Mouse (Mus musculus) CD4-positive helper T cell, adult 2 months (primary cell): ENCODE measurements around the gene Card6.
"Not testable (repeated sequence)": the region's sequence is repeated elsewhere in the genome, so short reads cannot be mapped to it uniquely, and the experiment has no call there.

ENCODE experiments used
- DNase-seq: peaks from one replicate; pipeline ENCODE4 v3.0.0-alpha.2; 2012; ENCODE audit warnings: low read depth, missing footprints, low spot score

Card6 gene

DNA sequence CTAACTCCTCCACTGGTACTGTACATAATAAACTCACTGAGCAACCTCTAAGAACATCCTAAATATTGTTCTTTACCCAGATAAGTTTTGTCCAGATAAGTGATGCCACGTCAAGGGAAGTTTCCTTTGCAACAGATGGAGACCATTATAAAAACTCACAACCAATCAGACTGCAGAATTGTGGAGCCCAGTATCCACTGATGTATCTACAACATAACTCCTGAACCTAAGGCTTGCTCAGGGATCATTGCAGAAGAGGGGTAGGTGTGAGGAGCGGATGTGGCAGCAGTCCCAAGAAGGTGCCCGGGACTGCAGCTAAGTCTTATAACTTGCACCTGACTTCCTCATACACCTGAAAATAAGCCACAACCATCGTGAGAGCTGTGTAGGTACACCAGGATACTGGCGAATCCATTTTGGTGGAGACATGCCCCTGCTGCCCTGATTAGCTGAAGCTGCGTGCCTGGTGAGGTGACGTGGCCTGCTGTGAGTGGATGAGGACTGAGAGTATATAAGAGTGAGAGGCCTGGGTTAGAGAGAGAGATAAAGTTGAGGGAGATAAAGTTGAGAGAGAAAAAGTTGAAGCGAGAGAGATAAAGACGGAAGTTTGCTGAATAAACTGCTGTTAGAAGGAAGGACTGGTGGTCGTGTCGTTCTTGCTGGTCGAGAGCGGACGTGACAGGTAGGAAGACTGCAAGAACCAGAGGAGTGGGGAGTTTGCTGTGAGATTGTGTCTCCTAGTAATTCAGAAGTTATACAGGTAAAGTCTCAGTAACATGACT is 22.7 kb upstream of the Card6 start:
- not testable (repeated sequence) for DNase-seq

DNA sequence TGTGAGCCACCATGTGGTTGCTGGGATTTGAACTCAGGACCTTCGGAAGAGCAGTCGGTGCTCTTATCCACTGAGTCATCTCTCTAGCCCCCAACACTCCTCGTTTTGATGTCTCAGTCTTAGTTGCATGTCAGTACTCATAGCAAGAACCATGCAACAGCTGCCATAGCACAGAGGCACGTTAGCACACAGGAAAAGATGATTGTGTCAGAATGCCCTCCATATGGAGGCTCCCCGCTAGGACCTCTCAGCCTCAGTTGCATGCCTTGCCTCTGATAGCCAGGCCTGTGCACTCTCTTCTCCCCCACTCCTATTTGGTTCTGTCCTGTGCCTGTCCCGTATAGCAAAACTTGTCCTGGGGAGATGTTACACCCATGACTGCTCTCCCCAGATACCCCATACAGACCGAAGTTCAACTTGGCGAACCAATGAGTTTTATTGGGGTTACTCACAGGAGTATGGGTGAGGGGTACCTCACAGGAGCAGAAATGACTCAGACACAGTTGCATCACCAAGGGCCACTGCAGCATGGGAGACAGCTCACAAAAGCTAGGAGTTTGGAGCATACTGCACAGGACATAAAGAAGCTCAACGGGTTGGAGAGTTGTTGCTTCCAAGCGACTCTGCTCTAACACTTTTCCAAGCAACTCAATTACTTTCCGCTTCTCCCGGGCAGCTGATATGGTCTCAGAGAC is 20.9 kb upstream of the Card6 start:
- DNase-seq: no peak

DNA sequence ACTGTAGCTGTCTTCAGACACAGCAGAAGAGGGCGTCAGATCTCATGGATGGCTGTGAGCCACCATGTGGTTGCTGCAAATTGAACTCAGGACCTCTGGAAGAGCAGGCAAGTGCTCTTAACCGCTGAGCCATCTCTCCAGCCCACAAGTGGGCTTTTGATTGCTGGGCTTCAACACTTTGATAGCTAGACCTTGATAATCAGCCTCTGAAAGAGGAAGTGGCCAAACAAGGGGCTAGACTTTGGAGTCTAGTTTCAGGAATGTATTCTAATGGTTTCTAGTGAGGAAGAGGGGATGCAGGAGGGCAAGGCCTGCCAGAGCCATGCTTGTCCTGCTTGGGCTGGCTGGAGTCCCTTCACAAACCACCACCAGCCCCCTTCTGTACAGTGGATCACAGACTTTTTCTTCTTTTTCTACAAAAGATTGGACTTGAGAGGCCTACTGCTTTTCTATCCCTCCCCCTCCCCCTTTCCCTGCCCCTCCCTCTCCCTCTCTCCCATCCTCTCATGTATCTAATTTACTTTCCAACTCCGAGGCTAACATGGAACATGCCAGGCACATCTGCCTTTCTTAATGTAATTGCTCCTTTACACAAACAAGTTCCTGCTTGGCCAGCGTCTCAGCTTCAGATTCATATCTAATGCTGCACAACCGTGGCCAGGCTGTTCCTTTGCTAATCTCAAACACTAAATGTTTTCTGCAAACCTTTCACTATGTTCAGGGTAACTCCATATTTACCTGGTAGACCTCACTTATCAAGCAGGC is 20.0 kb upstream of the Card6 start:
- no peak for DNase-seq

DNA sequence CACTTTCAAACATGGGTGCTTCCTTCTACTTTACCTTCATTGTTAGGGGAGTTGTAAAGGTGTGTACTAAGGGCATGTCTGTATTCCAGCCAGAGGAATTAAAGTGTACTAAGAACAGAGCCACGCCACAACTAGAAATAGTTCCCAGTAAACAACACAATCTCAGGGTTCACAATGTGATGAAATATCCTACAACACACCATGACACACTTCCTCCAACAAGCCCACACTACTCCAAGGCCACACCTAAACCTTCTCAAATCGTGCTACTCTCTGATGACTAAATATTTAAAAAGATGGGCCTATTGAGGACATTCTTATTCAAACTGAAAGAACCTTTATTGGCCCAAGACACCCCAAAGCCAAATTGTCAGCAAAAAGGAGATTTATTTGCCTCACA is 19.1 kb upstream of the Card6 start:
- DNase-seq: no peak

DNA sequence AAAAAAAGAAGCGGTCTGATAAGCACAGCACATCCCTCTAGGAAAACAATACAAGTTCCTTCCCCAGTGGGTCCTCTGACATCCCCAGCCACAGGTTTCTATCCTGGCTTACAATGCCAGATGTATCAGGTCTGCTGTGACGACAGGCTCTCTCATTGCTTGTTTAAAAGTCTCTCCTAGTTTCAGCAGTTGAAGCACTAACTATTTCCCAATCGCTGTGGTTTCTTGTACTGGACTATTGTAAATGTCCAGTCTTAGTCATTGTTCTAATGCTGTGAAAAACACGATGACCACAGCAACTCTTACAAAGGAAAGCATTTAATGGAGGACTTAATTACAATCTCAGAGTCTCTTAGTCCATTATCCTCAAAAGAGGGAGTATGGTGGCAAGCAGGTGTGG is 18.1 kb upstream of the Card6 start:
- no peak for DNase-seq

DNA sequence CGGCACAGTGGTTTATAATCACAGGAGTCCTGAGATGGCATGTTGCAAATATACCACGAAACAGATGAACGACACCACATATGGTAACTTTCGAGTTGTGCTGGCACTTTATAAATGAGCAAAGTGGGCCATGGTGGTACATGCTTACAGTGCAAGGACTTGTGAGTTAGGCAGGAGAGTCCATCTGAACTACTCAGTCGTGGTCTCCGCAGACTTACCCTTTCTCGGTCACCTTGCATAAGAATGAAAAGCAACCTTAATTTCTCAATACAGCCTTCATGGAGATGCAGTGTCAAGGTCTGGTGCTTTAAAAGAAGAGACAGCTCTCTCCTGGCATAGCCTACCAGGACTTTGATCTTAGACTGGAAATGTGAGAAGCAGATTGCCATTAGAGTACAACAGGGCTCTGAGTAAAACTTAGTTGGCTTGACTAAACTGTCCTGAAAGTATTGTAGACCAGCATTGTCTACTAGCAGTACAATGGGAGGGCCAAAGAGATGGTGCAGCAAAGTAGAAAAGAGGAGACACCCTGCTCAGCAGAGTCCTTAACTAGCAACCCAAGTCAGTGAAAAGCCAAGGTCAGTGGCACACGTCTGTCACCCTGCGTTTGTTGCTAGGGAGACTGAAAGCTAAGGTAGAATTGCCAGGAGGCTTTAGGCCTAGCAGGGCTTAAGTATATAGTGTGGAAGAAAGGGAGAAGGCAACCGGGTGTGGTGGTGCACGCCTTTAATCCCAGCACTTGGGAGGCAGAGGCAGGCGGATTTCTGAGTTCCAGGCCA is 13.4 kb upstream of the Card6 start:
- DNase-seq: no peak

DNA sequence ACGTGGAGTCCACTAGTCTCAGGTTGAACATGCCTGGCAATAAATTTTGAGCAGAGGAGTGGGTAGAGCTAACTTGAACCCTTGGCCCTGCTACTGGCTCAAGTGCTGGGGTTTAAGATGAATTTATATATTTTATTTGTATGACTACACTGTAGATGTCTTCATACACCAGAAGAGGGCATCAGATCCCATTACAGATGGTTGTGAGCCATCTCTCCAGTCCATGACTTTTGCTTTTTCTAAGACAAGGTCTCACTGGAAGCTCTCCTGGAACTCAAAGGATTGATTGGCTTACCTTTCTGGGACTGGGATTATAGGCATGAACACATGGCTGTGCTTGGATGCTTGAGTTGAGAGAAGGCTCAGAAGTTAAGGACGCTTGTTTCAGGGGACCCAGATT is 11.4 kb upstream of the Card6 start:
- DNase-seq: no peak

DNA sequence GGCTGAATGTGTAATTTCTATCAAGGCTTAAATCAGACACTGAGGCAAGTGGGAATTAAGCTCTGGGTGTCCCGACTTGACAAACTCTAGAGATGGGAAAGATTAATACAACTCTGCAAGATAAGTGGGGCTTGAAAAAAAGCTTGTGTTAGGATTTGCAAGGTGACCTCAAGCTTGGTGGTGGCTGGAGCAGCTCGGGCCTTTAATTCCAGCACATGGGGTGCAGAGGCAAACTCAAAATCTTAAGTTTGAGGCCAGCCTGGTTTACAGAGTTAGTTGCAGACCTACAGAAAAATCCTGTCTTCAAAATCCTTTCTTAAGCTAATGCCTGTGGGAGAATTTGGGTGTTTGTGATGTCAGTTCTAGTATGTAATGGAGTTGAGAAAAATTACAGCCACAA is 10.9 kb upstream of the Card6 start:
- no peak for DNase-seq

DNA sequence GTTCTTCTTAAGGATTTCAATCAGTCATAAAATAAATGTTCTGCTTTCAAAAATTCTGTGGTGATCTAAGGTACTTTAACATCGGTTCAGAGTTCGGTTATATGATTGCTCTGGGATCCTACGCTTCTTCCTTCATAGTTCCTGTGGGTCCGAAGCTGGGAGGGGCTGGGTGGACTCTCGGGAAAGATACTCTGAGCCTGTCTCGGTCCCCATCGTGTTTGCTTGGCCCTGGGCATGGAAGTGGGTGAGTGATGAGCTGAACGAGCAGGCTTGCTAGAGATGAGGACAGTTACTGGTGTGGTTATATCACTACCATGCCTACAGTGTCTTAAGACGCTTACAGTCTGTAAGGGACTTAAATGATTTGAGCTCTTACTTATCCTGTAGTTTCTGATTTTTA is 10.3 kb upstream of the Card6 start:
- DNase-seq: no peak

DNA sequence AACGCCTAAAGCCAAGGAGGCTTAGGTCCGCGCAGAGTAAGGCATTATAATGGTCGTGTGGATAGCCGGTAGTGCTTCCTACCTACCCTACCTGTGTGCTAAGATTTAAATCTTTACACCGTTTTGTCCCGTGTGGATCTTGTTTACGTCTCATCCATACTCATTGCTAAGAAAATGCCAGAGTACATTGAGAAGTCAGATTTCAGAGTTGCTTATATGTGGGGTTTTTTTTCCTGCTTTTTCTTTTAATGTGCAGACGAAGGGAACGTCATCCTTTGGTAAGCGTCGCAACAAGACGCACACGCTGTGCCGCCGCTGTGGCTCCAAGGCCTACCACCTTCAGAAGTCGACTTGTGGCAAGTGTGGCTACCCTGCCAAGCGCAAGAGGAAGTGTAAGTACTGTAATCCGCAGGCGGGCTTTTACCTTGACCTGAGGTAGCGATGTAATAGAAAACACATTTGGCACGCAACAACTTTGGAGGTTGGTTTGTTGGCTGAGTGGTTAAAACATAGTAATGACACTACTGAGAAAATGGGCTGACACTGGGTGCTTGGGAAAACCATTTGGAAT is 8.8 kb upstream of the Card6 start:
- DNase-seq: peak; percentile 57

DNA sequence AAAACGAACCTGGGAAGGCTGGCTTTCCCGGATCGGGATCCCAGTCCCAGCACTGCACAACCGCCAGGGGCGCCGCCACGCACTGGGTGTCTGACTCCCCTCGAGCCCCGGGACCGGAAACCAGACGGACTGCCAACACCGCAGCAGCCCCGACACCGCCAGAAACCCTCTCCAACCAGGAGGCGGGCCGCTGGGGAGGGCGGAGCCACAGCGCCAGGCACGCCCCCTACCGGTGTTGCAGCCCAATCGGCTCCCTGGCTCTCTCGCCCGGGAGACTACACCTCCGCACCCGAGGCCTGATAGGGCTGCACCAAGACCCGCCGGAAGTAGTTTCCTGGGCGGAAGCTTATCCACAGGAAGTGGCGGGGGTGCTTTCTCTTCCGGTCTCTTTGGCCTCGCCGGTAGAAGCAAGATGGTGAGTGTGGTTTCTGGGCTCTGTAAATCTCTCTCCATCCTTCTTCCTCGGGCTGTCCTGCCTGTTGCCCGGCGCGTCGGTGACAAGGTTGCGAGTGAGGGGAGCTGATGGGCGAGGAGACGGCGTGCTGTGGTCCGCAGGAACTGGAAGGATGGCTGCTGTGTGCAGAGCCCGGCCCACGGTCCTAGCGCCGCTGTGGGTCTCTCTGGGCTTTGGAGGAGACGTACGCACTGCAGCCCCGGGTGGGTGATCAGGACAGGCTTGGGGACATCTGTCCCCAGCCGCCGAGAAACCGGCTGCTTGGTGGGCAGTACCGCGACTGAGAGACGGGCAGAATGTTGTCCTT is 8.1 kb upstream of the Card6 start, which contains the start of gene Rpl37:
Gene Rpl37, plus strand, starts transcription at position 376 of the 761 bp plus-strand sequence.
- DNase-seq: peak; percentile 98

DNA sequence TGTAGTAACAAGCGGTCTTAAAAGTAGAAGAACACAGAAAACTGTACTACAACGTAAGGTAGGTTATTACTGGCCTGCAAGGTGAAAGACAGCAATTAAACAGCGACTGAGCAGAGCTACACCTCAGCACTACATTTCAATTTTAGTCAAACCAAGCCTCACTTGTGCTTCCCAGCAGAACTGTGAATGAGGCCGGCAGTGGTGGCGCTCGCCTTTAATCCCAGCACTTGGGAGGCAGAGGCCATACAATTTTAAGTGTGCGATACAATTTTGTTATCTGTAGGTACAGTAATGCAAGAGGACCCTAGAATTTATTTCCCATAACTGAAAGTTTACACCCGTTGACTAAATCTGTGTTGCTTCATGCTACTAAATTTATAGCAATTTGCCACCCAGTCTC is 6.8 kb upstream of the Card6 start:
- DNase-seq: no peak

DNA sequence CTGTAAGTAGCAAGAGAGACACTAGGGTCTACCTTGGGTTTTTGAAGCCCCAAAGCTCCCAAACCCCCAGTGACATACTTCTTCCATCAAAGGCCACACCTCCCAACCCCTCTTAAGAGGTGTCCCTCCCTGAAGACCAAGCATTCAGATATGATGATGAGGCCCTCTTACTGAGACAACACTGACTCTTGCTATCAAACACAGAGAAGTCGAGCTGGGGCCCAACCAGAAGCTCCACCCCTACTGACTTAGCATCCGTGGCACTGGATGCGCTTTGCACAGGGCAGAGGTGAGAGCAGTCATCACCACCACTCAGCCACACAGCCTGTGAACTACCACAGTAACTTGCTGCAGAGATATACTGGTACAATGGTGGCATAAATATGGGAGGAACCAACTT is 4.3 kb upstream of the Card6 start:
- DNase-seq: no peak

DNA sequence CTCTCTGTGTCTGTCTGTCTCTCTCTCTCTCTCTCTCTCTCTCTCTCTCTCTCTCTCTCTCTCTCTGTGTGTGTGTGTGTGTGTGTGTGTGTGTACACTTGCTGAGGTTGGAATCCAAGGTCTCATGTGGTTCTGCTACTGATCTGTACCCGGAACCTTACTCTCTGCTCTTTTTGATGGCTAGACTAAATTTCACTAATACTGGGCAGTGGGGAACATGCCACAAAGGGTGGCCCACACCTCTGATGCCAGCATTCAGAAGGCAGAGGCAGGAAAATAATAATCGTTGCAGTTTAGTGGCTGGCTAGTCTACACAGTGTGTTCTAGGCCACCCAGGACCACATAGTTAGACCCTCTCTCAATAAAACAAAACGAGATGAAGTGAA is 309 bp upstream of the Card6 start:
- DNase-seq: no peak

DNA sequence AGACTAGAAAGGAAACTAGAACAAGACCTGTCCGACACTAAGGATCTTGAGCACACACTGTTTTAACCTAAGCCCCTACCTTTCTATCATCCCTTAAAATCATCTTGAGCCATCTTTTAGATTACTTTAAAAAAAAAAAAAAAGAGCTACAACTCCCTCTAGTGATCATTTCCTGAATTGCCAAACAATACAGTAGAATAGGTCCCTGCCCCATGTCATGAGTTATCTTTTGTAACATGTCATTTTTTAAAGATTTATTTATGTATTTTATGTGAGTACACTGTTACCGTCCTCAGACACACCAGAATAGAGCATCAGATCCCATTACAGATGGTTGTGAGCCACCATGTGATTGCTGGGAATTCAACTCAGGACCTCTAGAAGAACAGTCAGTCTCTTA is 2.0 kb downstream of the Card6 start:
- peak; percentile 61 for DNase-seq

DNA sequence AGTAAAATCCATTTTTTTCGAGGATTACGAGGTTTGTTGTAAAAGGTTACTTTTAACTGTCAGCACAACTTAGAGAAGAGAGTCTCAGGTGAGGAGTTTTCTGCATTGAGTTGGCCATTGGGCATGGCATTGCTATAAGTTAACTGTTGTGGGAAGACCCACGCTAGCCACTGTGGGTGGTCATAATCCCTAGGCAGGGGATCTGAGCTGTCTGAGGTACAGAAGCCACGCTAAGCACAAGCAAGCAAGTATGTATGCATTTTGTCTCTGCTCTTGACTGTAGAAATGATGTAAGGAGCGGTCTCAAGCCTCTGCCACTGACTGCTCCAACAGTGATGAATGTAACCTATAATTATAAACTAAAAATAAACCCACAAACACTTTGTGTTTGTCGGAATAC is 2.4 kb downstream of the Card6 start:
- no peak for DNase-seq

DNA sequence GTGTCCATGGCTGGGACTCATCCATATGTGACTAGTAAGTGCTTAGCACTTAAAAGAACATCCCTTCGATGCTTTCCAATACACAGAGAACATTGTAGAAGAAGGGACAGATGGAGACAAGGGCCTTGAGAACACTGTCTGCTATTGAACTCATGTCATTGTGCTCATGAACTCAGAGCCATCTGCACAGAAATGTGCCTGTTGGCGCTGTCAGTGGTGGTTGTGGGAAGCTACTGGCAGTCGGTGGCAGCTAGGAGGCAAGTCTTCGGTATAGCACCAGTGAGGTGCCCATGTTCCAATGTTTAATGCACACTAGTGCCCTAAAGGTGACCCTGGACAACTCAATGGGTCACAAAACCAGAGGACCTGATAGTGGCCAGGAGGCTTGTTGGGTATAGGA is 6.0 kb downstream of the Card6 start:
- DNase-seq: no peak

DNA sequence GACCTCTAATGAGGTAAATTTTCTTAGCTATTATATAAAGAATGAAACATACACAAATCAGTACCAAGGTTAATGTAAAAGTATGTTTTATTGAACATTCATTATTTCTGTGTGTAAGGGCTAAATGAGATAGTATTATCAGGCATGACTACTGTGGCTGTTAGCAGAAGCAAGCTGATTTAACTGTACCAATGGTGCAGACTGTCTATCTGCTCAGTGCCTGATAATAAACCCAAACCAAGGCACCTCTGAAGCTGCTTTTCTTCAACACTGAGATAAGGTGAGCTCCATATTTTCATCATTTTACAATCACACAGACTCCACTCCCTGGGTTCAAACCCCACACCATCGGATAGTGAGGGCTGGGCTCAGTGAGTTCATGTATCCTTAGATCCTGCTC is 11.0 kb downstream of the Card6 start:
- no peak for DNase-seq

DNA sequence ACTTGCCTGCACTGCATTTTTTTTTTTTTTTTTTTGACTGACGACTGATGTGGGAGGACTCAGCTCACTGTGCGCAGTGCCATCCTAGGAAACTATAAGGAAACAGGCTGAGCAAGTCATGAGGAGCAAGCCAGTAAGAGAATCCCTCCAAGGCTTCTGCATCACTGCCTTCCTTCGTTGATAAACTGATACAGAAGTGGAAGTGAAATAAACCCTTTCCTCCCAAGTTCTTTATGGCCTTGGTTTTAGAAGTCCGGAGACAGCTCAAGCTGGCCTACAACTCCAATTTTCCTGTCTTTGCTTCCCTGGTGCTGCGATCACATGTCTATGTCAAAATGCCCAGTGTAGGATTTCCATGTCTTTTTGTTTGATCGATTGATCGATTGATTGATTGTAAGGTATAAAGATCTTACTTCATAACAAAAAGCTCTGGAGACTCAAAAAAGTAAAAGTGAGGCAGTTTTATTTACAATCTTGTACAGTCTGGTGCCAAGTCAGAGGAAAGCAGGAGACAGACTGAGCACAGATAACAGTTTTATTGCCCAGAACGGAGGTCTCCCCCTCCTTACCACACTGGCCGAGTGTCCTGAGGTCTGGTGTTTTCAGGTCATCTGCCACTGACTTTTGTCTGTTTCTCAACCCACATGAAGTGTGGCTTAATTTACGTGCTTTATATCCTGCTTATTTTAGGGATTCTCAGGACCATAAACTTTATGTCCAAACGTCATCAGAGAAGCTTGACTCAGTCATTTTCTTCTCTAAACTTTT is 12.6 kb downstream of the Card6 start:
- no peak for DNase-seq

DNA sequence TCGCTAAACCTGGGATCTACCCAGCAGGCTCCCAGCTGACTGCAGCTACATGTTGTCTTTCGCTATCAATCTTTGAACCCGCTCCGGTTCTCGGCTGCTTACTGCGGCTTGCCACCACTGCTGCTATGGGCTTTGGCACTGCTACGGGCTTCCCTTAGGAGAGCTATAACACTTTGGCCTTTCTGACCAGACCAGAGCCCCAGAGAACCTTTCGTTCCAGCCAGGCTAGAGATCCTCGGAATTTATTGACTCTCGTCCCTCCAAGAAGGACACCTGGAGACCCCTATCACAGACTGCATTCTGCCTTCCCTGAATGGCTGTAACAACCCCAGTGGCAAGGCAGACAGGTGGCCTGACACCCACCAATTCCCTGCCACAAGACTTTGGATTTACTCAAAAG is 18.2 kb downstream of the Card6 start:
- DNase-seq: no peak
